Mouse (Mus musculus) right cerebral cortex, postnatal 4 days (tissue): ENCODE measurements around the gene Ncoa4.
"Not testable (repeated sequence)": the region's sequence is repeated elsewhere in the genome, so short reads cannot be mapped to it uniquely, and the experiment has no call there.

Source experiments
- DNase-seq: peaks from one replicate; pipeline ENCODE4 v3.0.0-alpha.2; 2022

The Ncoa4 gene

GRCm38 (mm10) chr14:32159690-32160246 is at the start of gene Ncoa4:
Gene Ncoa4, plus strand, starts transcription at chr14:32159865.
- peak; percentile 98 for DNase-seq

- DNase-seq, result not testable (repeated sequence)
Measured at GRCm38 (mm10) chr14:32112124-32112523, 47.5 kb upstream of the Ncoa4 start.

GRCm38 (mm10) chr14:32120940-32121919 is 38.4 kb upstream of the Ncoa4 start:
- DNase-seq, result no peak

- no peak for DNase-seq
Measured at GRCm38 (mm10) chr14:32121920-32122315, 37.7 kb upstream of the Ncoa4 start.

GRCm38 (mm10) chr14:32124261-32124660 is 35.4 kb upstream of the Ncoa4 start:
- DNase-seq, result no peak

GRCm38 (mm10) chr14:32125256-32125655 is 34.4 kb upstream of the Ncoa4 start:
- DNase-seq, result not testable (repeated sequence)

- no peak for DNase-seq
Measured at GRCm38 (mm10) chr14:32128409-32128808, 31.3 kb upstream of the Ncoa4 start.

- DNase-seq, result no peak
Measured at GRCm38 (mm10) chr14:32131836-32132235, 27.8 kb upstream of the Ncoa4 start.

GRCm38 (mm10) chr14:32134293-32134692 is 25.4 kb upstream of the Ncoa4 start:
- no peak for DNase-seq

GRCm38 (mm10) chr14:32136467-32136866 is 23.2 kb upstream of the Ncoa4 start:
- not testable (repeated sequence) for DNase-seq

- no peak for DNase-seq
Measured at GRCm38 (mm10) chr14:32140359-32140965, 19.2 kb upstream of the Ncoa4 start.

- no peak for DNase-seq
Measured at GRCm38 (mm10) chr14:32141723-32142122, 17.9 kb upstream of the Ncoa4 start, which contains the start of gene Msmb. Gene Msmb, plus strand, starts transcription at chr14:32142023.

GRCm38 (mm10) chr14:32144734-32145133 is 14.9 kb upstream of the Ncoa4 start:
- no peak for DNase-seq

- DNase-seq, result no peak
Measured at GRCm38 (mm10) chr14:32145401-32145800, 14.3 kb upstream of the Ncoa4 start.

- DNase-seq, result no peak
Measured at GRCm38 (mm10) chr14:32145809-32146511, 13.7 kb upstream of the Ncoa4 start.

GRCm38 (mm10) chr14:32146578-32146977 is 13.1 kb upstream of the Ncoa4 start:
- no peak for DNase-seq

GRCm38 (mm10) chr14:32150872-32151271 is 8.8 kb upstream of the Ncoa4 start:
- DNase-seq, result no peak

- no peak for DNase-seq
Measured at GRCm38 (mm10) chr14:32152243-32152965, 7.3 kb upstream of the Ncoa4 start.

GRCm38 (mm10) chr14:32153156-32153555 is 6.5 kb upstream of the Ncoa4 start:
- no peak for DNase-seq

- DNase-seq, result no peak
Measured at GRCm38 (mm10) chr14:32154758-32155157, 4.9 kb upstream of the Ncoa4 start.

- DNase-seq, result peak; percentile 3
Measured at GRCm38 (mm10) chr14:32159150-32159670, 455 bp upstream of the Ncoa4 start.

GRCm38 (mm10) chr14:32160563-32160962 is 898 bp downstream of the Ncoa4 start:
- no peak for DNase-seq
